Mouse (Mus musculus): ENCODE results near the gene Gpr33.

Gene Gpr33

DNA sequence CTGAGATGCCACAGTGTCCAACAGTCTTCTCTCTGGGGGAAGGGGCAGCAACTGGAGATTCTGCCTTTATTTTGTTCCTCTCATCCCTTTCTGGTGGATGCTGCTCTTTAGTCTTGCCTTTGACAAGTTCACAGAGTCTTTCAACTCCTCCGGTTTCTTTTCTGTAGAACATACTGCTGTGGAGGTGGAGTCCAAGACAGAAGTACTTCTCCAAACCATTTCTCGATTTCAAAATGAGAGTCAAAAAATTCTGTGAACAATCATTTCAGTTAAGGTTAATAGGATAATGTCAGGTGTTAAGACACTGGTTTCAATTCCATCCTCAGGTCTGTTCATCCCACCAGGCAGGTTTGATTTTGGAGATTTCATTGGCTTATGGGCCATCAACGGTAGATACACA lies at the start of gene Gpr33:
Gene Gpr33 (minus strand): TSS at position 101 of the 400 bp plus-strand sequence.
- no peak for DNase-seq (ENCODE audit: low spot score)

GRCm38 (mm10) chr12:52049324-52049723 lies 21.5 kb upstream of the Gpr33 start:
- DNase-seq (ENCODE audit: low spot score): no peak

DNA sequence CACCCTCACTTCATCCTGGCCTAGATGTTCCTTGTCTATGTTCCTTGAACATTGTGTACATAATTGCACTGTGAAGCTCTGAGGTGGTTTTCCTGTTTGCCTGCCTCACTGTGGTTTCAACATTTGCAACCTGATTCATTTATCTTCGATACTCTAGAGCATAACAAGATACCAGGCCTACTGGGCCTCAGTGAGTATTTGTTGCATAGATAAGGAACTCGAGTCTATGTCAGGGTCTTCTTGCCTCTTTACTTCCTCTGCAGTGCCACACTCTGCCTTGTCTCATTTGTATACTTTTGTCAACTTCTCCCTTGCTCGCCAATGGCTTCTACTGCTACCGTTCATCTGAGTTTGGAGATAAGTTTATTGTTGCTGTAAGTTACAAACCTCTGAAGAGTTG lies 18.5 kb upstream of the Gpr33 start:
- no peak for DNase-seq (ENCODE audit: low spot score)

- DNase-seq (ENCODE audit: low spot score): no peak
Observed at GRCm38 (mm10) chr12:52042818-52043336, 15.0 kb upstream of the Gpr33 start.

GRCm38 (mm10) chr12:52038352-52038751 lies 10.5 kb upstream of the Gpr33 start:
- DNase-seq (ENCODE audit: low spot score): no peak

DNA sequence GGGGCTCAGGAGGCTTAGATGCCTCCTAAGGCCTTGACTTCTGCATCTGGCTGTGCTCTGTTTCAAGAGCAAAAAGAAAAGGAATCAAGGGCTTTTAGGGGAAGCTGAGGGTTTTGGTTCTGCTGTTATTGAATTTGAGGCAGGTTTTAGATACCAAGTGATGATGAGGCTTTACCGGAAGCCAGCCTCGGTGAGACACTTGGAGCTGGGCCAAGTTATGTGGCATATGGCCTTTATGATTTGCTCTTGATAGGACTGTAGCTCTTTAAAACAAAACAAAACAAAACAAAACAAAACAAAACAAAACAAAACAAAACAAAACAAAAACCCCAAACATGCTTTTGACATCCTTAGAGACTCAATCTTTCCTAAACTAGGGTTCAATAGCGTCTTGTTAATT lies 7.1 kb upstream of the Gpr33 start:
- DNase-seq (ENCODE audit: low spot score): no peak

- no peak for DNase-seq (ENCODE audit: low spot score)
Observed at GRCm38 (mm10) chr12:52032276-52032675, 4.4 kb upstream of the Gpr33 start.

DNA sequence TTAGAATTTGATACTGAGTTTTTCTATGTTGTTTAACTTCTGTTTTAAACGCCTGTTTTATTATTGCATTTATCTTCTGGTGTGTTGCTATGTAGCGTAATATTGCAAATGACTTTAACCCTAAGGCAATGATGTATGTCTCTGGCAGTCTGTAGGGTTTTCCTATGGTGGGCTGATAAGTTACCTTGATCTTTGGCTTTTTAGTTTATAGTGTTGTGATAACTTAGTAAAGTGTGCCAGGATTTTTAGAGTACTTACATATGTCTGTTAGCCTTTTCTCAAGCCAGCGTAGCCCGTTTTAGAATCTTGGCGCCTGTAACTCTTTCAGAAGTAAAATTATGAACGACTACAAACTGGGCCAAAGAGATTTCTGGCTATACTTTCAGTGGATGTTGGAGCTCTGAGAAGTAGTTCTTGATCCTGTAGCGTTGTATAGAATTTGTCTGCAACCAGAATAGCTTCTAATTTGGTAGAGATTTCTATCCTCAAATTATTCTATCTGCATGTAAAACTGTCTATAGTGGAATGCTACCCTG lies 13.3 kb downstream of the Gpr33 start:
- DNase-seq (ENCODE audit: low spot score): no peak

DNA sequence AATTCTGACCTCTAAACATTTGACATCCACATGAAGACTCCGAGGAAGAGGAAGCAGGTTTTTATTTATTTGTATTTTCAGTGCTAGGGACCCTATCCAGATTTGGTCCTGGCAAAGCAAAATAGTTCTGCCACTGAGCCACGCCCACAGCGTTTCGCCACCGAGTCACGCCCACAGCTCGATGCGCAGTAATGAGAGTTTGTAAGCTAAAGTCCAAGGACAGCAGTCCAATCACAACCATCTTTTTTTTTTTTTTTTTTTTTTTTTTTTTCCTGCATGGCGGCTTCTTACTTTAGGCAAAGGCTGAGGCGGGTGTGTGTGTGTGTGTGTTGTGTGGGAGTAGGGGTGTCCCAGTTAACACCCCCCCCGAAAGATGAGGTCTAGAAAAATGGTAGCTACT lies 13.8 kb downstream of the Gpr33 start:
- DNase-seq (ENCODE audit: low spot score): peak; percentile 9

DNA sequence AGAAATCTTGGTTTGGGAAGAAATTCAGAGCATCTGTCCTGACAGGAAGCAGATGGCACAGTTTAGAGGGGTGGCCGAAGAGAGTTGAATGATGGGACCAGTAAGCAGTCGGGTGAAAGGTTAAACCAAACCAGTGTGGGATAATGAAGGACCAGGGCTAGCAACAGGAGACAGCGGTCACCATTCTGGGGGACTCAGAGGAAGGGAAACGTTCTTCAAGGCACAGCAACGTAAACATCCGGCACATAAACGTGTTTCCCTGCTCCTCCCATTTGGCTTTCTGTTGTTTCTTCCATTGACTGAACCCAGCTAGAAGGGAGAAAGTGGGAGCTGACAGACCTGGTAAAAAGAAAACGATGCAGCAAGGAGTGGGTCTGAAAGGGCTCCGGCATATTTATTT lies 14.6 kb downstream of the Gpr33 start:
- no peak for DNase-seq (ENCODE audit: low spot score)

DNA sequence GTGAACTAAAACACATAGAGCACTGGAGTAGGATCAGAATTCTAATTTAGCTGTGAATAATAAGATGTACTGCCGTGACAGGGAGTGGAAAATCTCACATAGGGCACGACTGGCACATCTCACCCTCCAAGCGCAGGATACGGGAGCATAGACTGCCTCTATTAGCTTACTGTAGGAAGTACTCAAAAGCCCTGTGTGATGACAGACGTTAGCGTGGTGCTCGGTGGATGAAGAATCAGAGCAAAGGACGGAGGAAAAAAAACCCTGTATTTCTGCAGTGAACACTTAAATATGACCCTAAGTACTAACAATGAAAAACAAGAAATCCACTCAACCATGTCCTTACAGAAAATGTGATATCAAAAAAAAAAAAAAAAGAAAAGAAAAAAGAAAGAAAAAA lies 15.7 kb downstream of the Gpr33 start:
- no peak for DNase-seq (ENCODE audit: low spot score)

- DNase-seq (ENCODE audit: low spot score): no peak
Observed at GRCm38 (mm10) chr12:52010630-52010961, 17.3 kb downstream of the Gpr33 start.

GRCm38 (mm10) chr12:52009928-52010629 lies 17.8 kb downstream of the Gpr33 start:
- DNase-seq (ENCODE audit: low spot score): no peak

DNA sequence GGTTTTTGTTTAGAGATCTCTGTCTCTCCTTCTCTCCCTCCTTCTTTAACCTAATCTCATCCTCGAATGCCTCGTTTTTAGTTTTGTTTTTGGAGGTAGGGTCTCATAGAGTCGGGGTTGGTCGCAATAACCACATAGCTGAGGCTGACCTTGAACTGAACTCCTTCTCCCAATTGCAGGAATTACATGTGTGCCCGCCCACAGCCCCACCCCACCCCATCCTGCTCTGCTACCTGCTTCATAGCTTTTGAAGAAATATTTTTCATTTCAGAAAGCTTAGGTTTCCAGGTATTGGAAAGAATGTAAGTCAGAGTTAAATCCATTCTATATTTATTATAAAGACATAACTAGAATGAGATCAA lies 21.2 kb downstream of the Gpr33 start:
- no peak for DNase-seq (ENCODE audit: low spot score)

GRCm38 (mm10) chr12:52005877-52006632 lies 21.8 kb downstream of the Gpr33 start, which contains the start of gene Dtd2:
Gene Dtd2 (minus strand): TSS chr12:52006501.
- peak; percentile 87 for DNase-seq (ENCODE audit: low spot score)

- no peak for DNase-seq (ENCODE audit: low spot score)
Observed at GRCm38 (mm10) chr12:52002746-52003145, 25.1 kb downstream of the Gpr33 start.

DNA sequence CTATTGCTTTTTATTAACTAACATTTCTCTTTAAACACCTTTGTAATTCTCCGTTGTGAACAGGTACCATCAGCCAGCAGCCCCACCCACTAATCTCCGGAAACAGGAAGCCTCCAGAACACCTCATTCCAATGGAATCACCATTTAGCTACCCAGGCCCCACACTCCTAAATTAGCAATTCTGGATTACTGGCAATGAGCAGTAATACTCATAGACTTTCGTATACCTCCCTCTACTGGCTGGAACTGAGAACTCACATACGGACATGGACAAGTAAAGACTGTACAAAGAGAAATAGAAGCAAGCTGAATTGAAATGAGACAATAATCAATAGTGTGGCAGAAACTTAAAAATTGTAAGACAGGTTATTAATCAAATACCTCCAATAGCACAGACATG lies 26.3 kb downstream of the Gpr33 start:
- DNase-seq (ENCODE audit: low spot score): peak; percentile 36

DNA sequence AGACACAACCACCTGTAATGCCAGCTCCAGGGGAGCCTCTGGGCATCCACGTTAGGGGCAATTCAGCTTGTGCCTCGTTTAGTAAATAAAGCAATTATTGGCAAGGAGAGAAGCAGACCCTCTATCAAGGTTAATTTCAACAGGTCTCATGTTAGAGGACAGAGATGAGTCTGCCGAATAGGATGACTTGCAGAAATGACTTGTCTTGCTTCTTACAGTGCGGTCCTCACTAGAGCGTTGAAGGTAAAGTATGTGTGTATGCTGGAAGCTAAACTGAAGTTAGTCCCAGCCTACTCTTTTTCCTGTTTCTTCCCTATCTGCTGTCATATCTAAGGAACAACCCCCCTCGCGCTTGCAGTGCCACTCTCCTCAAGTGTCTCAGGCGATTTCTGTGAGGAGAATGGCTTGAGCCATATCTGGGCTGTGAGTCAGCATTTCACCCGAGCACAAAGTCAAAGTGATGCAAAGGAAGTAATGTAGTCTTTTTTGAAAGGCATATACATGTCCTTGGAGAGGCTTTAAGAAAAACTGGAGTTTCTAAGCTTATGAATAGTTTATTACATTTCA lies 29.4 kb downstream of the Gpr33 start:
- no peak for DNase-seq (ENCODE audit: low spot score)

- no peak for DNase-seq (ENCODE audit: low spot score)
Observed at GRCm38 (mm10) chr12:51995738-51996536, 31.9 kb downstream of the Gpr33 start.

DNA sequence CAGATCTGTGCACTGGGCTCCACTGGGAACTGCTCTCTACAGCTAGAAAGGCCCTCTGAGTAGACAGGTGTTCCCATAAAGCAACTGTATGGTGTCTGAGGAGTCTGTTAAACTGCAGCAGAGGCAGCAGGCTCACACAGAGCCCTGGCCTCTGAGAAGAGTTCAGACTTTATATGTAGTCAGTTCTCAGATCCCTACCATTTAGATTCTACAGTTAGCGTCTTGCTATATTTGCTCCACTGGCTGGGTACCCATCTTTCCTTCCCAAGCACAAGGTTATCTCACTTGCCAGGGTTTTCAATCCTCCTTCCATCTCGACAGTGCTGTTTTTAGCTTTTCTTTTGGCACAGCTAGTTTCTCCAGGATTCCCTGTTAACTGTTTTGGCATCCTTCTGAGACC lies 37.2 kb downstream of the Gpr33 start:
- DNase-seq (ENCODE audit: low spot score): no peak

DNA sequence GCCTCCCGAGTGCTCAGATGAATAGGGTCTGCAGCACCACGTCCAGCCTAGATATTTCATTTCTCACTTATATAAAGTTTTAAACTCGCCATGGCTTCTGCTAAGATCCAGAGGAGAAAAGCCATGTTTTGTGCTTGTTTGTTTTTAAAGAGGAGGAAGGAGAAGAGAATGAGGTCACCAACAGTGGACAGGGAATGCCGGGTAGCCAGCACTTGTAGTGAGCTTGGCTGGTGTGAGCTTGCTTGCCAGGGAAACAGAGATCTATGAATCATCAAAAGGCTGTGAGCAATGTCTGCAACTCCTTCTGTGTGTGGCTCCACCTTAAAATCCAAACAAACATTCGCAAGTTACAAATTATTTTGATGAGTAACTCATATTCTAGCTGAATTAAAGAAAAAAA lies 39.3 kb downstream of the Gpr33 start:
- DNase-seq (ENCODE audit: low spot score): no peak

DNA sequence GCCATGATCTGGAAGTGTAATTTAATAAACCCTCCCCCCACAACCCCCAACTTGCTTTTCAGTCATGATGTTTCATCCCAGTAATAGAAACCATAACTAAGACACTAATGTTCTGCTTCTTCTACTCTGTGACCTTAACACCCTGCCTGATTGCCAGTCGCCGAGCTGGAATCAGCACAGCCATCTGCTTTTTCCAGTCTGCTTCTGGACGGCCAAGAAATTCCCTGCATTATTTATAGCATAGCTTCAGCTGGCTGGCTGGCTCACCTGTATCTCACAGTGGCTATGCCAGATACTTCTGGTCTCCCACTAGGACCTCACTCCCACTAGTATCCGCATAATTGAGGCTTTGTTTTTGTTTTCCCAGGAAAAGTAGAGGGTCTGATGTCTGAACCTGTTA lies 42.0 kb downstream of the Gpr33 start:
- no peak for DNase-seq (ENCODE audit: low spot score)

All from yolk sac, embryonic 10.5 days (tissue).